Mouse (Mus musculus) lung, postnatal 0 days (tissue): Measurements from ENCODE around the gene Hoxb6.

ENCODE experiments used
- CTCF ChIP-seq: IDR thresholded peaks from 2 replicates; pipeline ENCODE4 v1.5.1; 2016; ENCODE audit warnings: antibody characterized with exemption, mild to moderate bottlenecking
- EP300 ChIP-seq: IDR thresholded peaks from 2 replicates; pipeline ENCODE4 v1.6.1; 2016; ENCODE audit warnings: antibody characterized with exemption, mild to moderate bottlenecking, control low read depth

GRCm38 (mm10) chr11:96313134-96313533 is 20.9 kb downstream of the Hoxb6 start:
- TF ChIP-seq CTCF, result no peak
- TF ChIP-seq EP300, result no peak
